Mouse (Mus musculus) right cerebral cortex, postnatal 14 days (tissue): Measurements from ENCODE around the gene Btbd8.

Experiments used
- DNase-seq: peaks from one replicate; pipeline ENCODE4 v3.0.0; 2022

Btbd8 gene

GRCm38 (mm10) chr5:107437464-107438281, at the start of gene Btbd8:
Btbd8 (plus strand) TSS chr5:107437997.
- peak; percentile 92 for DNase-seq

- DNase-seq, result peak; percentile 33
These were observed 48.4 kb upstream of the Btbd8 start for GRCm38 (mm10) chr5:107389373-107389772.

- DNase-seq, result no peak
These were observed 43.4 kb upstream of the Btbd8 start for GRCm38 (mm10) chr5:107394437-107394836.

- no peak for DNase-seq
These were observed 35.4 kb upstream of the Btbd8 start, which contains the start of gene Ephx4 for GRCm38 (mm10) chr5:107402436-107402835. Ephx4 (plus strand) TSS chr5:107402736.

GRCm38 (mm10) chr5:107403011-107403946, 34.5 kb upstream of the Btbd8 start:
- DNase-seq, result peak; percentile 43

- DNase-seq, result no peak
These were observed 33.7 kb upstream of the Btbd8 start for GRCm38 (mm10) chr5:107403947-107404684.

GRCm38 (mm10) chr5:107405361-107405760, 32.4 kb upstream of the Btbd8 start:
- DNase-seq, result no peak

GRCm38 (mm10) chr5:107410305-107410704, 27.5 kb upstream of the Btbd8 start:
- DNase-seq, result no peak

- no peak for DNase-seq
These were observed 26.5 kb upstream of the Btbd8 start for GRCm38 (mm10) chr5:107411326-107411725.

GRCm38 (mm10) chr5:107412285-107412684, 25.5 kb upstream of the Btbd8 start:
- DNase-seq, result no peak

GRCm38 (mm10) chr5:107415098-107415497, 22.7 kb upstream of the Btbd8 start:
- DNase-seq, result no peak

- DNase-seq, result no peak
These were observed 16.1 kb upstream of the Btbd8 start for GRCm38 (mm10) chr5:107421676-107422075.

GRCm38 (mm10) chr5:107431249-107431648, 6.5 kb upstream of the Btbd8 start, which contains the start of gene Lpcat2b:
Lpcat2b (plus strand) TSS chr5:107431549.
- no peak for DNase-seq

GRCm38 (mm10) chr5:107434001-107434400, 3.8 kb upstream of the Btbd8 start:
- no peak for DNase-seq

GRCm38 (mm10) chr5:107436185-107436584, 1.6 kb upstream of the Btbd8 start:
- no peak for DNase-seq

- DNase-seq, result no peak
These were observed 1.1 kb upstream of the Btbd8 start for GRCm38 (mm10) chr5:107436587-107437209.

- DNase-seq, result no peak
These were observed 556 bp downstream of the Btbd8 start for GRCm38 (mm10) chr5:107438353-107438752.

- no peak for DNase-seq
These were observed 4.1 kb downstream of the Btbd8 start for GRCm38 (mm10) chr5:107441881-107442280.

- DNase-seq, result no peak
These were observed 6.5 kb downstream of the Btbd8 start for GRCm38 (mm10) chr5:107444251-107444650.

- no peak for DNase-seq
These were observed 10.2 kb downstream of the Btbd8 start for GRCm38 (mm10) chr5:107447977-107448376.

- DNase-seq, result no peak
These were observed 11.0 kb downstream of the Btbd8 start for GRCm38 (mm10) chr5:107448784-107449183.

GRCm38 (mm10) chr5:107449620-107450019, 11.8 kb downstream of the Btbd8 start:
- DNase-seq, result no peak
